Mouse (Mus musculus): Measurements from ENCODE around the gene Add3. TPM values are rescaled to one million over a fixed set of nuclear protein-coding genes. Genes with fewer than 3 reads are reported as not detected.

Add3 gene
- total and polyA plus RNA-seq, 3 experiments: 14.0 to 52.9 TPM; not detected in 1

DNA sequence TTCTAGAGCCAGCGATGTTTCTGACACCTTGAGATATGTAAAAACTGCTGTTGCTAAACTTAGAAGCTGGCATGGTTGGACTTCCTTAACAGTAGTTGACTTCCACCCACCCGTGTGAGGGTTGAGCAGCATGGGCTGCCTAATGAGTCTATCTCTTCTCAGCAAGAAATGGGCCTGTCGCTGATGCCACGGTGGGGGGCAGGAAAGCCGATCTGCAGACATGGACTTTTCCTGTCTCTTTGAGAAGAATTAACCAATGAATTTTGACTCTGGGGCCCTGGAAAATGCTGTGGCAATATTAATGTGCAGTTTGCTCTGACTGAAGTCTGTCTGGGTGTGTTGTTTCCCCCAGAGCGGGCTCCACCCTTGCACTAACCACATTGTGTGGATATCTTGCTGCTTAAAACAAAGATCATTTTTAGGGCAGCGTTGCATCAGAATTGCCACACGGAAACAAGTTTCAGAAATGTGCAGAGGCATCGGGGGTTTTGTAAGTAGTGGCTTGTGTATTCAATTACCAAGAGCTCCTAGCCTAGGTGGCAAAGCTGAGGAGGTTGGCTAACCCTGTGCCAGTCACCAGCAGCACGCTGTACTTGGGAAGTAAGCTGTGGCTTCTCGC is 53.8 kb downstream of the Add3 start (continued):
- TF ChIP-seq MAZ (IDR thresholded peaks at IDR 0.05; ENCODE audit: low read depth, low read length) (no peak; the same call in 1 of the 2 replicates), TAL1 (IDR thresholded peaks at IDR 0.05; ENCODE audit: low read length) (peak; percentile 49), MYB (IDR thresholded peaks at IDR 0.05; ENCODE audit: low read depth, low read length) (no peak; the same call in 1 of the 2 replicates)

- peak; percentile 57 for DNase-seq (ENCODE audit: low read depth, low spot score)
- H3K4me3 ChIP-seq (ENCODE audit: control insufficient read depth in 1 of 2, insufficient read depth in 1 of 2, low read depth in 2 of 2, low read length in 2 of 2): peak overlapping the region; percentile 71 to 82
- peaks cover 36 to 40% of the 10 kb centered on the region in 2 experiments for H3K4me1 ChIP-seq (ENCODE audit: control insufficient read depth in 1 of 2, insufficient read depth in 2 of 2, low read length in 2 of 2)
- H3K79me2 ChIP-seq (ENCODE audit: control insufficient read depth, insufficient read depth, low read length, poor library complexity): peaks cover 26% of the 10 kb centered on the region
- H3K9ac ChIP-seq (ENCODE audit: control insufficient read depth, low read depth, low read length, poor library complexity, severe bottlenecking): peak overlapping the region; percentile 81
- no peaks in the 10 kb centered on the region for H3K9me3 ChIP-seq (replicated peaks; ENCODE audit: insufficient read depth, low read length)
- H3K27ac ChIP-seq (ENCODE audit: control insufficient read depth, low read depth, low read length): peak overlapping the region; percentile 98
- H3K36me3 ChIP-seq (ENCODE audit: control insufficient read depth in 1 of 2, insufficient read depth in 2 of 2, low read length in 2 of 2): peaks cover 4 to 46% of the 10 kb centered on the region in 2 experiments
- H3K27me3 ChIP-seq (ENCODE audit: control insufficient read depth in 1 of 2, insufficient read depth in 2 of 2, low read length in 2 of 2): no peaks in the 10 kb centered on the region
- TF ChIP-seq MAZ (IDR thresholded peaks at IDR 0.05; ENCODE audit: low read depth, low read length) (no peak), UBTF (IDR thresholded peaks at IDR 0.05; ENCODE audit: borderline replicate concordance, insufficient read depth, low read depth, low read length) (no peak), KAT2A (conservative IDR thresholded peaks at IDR 0.05; ENCODE audit: low read depth, low read length) (no peak), RAD21 (IDR thresholded peaks at IDR 0.05; ENCODE audit: low read depth, low read length) (no peak), CHD1 (IDR thresholded peaks at IDR 0.05; ENCODE audit: low read depth, low read length) (no peak), CTCF (IDR thresholded peaks at IDR 0.05 in 2 of 3, conservative IDR thresholded peaks at IDR 0.05 in 1 of 3; ENCODE audit: control insufficient read depth in 1 of 3, insufficient read depth in 1 of 3, low read depth in 2 of 3, low read length in 3 of 3, poor library complexity in 1 of 3, severe bottlenecking in 1 of 3) (no peak), ZC3H11A (IDR thresholded peaks at IDR 0.05; ENCODE audit: low read depth, low read length) (no peak), MEF2A (IDR thresholded peaks at IDR 0.05; ENCODE audit: extremely low read depth, insufficient replicate concordance, low read depth, low read length, poor library complexity, severe bottlenecking) (no peak), CHD2 (IDR thresholded peaks at IDR 0.05; ENCODE audit: low read length) (no peak), ZNF384 (IDR thresholded peaks at IDR 0.05; ENCODE audit: low read depth, low read length) (no peak), ELF1 (IDR thresholded peaks at IDR 0.05; ENCODE audit: low read depth, low read length) (no peak), USF2 (IDR thresholded peaks at IDR 0.05; ENCODE audit: borderline replicate concordance in 1 of 2, insufficient read depth in 1 of 2, low read depth in 1 of 2, low read length in 2 of 2) (no peak), ETS1 (IDR thresholded peaks at IDR 0.05; ENCODE audit: low read depth, low read length) (peak; percentile 46; the same call in 1 of the 2 replicates), TBP (IDR thresholded peaks at IDR 0.05; ENCODE audit: low read depth, low read length) (no peak; the same call in none of the 2 replicates), MAX (IDR thresholded peaks at IDR 0.05; ENCODE audit: low read length) (peak; percentile 28), E2F4 (IDR thresholded peaks at IDR 0.05; ENCODE audit: borderline replicate concordance, low read depth, low read length) (no peak), MXI1 (IDR thresholded peaks at IDR 0.05; ENCODE audit: low read depth, low read length) (peak; percentile 72), ZMIZ1 (IDR thresholded peaks at IDR 0.05; ENCODE audit: low read depth, low read length) (no peak), POLR2AphosphoS5 (IDR thresholded peaks at IDR 0.05; ENCODE audit: borderline replicate concordance, low read depth, low read length) (no peak; the same call in 1 of the 2 replicates), SIN3A (IDR thresholded peaks at IDR 0.05; ENCODE audit: low read length) (no peak), MAFK (IDR thresholded peaks at IDR 0.05; ENCODE audit: borderline replicate concordance, low read depth, low read length) (no peak), JUND (IDR thresholded peaks at IDR 0.05; ENCODE audit: low read depth, low read length) (no peak; the same call in 1 of the 2 replicates), POLR2AphosphoS2 (IDR thresholded peaks at IDR 0.05; ENCODE audit: low read length) (no peak), HCFC1 (IDR thresholded peaks at IDR 0.05; ENCODE audit: low read depth, low read length) (no peak), BHLHE40 (IDR thresholded peaks at IDR 0.05; ENCODE audit: borderline replicate concordance, low read depth, low read length) (no peak), MYB (IDR thresholded peaks at IDR 0.05; ENCODE audit: low read depth, low read length) (no peak), TCF12 (IDR thresholded peaks at IDR 0.05; ENCODE audit: low read depth, low read length) (0 out of 2 replicates have a peak, but pooled peaks have one; percentile 3), MYC (IDR thresholded peaks at IDR 0.05; ENCODE audit: low read depth, low read length) (no peak), TAL1 (IDR thresholded peaks at IDR 0.05; ENCODE audit: low read length) (no peak), NRF1 (IDR thresholded peaks at IDR 0.05; ENCODE audit: insufficient read depth, low read depth, low read length, poor library complexity, severe bottlenecking) (no peak), POLR2A (IDR thresholded peaks at IDR 0.05; ENCODE audit: control insufficient read depth in 1 of 2, insufficient read depth in 1 of 2, low read depth in 1 of 2, low read length in 2 of 2, poor library complexity in 1 of 2) (no peak), GABPA (IDR thresholded peaks at IDR 0.05; ENCODE audit: low read depth, low read length) (no peak)
Measured at GRCm38 (mm10) chr19:53194751-53195520, 54.7 kb downstream of the Add3 start.
